Mouse (Mus musculus) liver, embryonic 14.5 days (tissue): ENCODE results near the gene Rimbp2.

Experiments
- CTCF ChIP-seq: IDR thresholded peaks from 2 replicates; pipeline ENCODE4 v1.5.1; 2016; ENCODE audit warnings: antibody characterized with exemption, low read depth, control low read depth
- EP300 ChIP-seq: IDR thresholded peaks from 2 replicates; pipeline ENCODE4 v1.6.1; 2016; ENCODE audit warnings: antibody characterized with exemption, low read depth

DNA sequence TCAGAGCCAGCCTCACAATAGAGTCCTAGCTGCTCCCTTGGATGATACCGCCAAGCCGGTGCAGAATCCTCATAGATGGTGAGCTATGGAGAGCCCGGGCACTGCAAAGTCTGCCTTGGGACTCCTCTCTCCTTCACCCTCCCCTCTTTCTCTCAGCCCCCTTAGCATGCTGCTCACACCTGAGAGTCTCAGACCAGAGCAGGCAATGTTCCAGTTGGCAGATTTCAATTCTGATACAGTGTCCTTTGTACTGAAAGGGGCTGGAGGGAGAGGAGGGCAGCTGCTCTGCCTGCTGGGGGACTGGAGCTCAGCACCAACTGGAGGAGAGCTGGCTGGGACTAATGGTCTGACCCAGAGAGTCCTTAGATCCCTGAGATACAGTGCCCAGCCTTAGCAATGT lies 92.4 kb downstream of the Rimbp2 start:
- TF ChIP-seq CTCF (no peak), EP300 (no peak)
